Mouse (Mus musculus): ENCODE data around the gene Col2a1.

DNA sequence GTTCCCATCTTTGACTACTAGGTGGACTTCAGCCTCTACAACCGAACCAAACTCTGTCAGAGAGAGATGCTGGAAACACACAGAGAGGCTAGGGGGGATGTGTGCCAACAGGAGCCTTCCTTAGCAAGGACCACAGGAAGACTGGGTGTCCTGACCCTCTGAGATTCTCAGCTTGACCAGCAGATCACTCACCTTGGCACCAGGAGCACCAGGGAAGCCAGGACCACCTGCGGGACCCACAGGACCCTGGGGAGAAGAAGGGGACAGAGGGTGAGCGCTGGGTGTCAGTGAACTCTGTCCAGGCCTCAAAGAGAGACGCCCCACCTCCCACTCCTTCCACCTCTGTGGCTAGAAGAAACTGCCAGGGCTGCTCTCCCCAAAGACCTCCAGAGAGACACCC is 13.8 kb downstream of the Col2a1 start:
- TF ChIP-seq CTCF (IDR thresholded peaks at IDR 0.05; ENCODE audit: control insufficient read depth, insufficient read depth, low read length) (no peak), POLR2A (IDR thresholded peaks at IDR 0.05; ENCODE audit: borderline replicate concordance, control insufficient read depth, low read depth, low read length) (no peak)

Measured in bone marrow, adult 2 months (tissue).